Mouse (Mus musculus) lung, postnatal 0 days (tissue): Measurements from ENCODE around the gene E030018B13Rik. TPM values are rescaled to one million over a fixed set of nuclear protein-coding genes. Genes with fewer than 3 reads are reported as not detected.

Experiments used
- ATAC-seq: fragments of 200-750 bp; cut with Nextera tagmentation; 2 replicates; pipeline ENCODE4 v1.8.0; 2017; ENCODE audit warnings: moderate library complexity
- DNase-seq: peaks from one replicate; pipeline ENCODE4 v3.0.0-alpha.2; 2016; ENCODE audit warnings: low spot score
- H3K27ac ChIP-seq: fragments of 300-500 bp; sonication (generic); 2 replicates; pipeline ENCODE4 v1.5.1; 2014; ENCODE audit warnings: antibody characterized with exemption, mild to moderate bottlenecking, low read length, mixed read lengths
- H3K27me3 ChIP-seq: fragments of 300-500 bp; sonication (generic); replicated peaks from 2 replicates; pipeline ENCODE4 v1.6.1; 2014; ENCODE audit warnings: low read length, mixed read lengths; ENCODE audit not compliant: insufficient read depth
- H3K36me3 ChIP-seq: fragments of 300-500 bp; sonication (generic); 2 replicates; pipeline ENCODE4 v1.6.1; 2014; ENCODE audit warnings: low read length, mixed read lengths; ENCODE audit not compliant: insufficient read depth
- H3K4me1 ChIP-seq: fragments of 300-500 bp; sonication (generic); 2 replicates; pipeline ENCODE4 v1.6.1; 2014; ENCODE audit warnings: antibody characterized with exemption, low read depth, low read length, mixed read lengths; ENCODE audit not compliant: insufficient read depth
- H3K4me2 ChIP-seq: fragments of 300-500 bp; sonication (generic); replicated peaks from 2 replicates; pipeline ENCODE4 v1.6.1; 2014; ENCODE audit warnings: low read depth, mild to moderate bottlenecking, low read length, moderate library complexity, mixed read lengths
- H3K4me3 ChIP-seq: fragments of 300-500 bp; sonication (generic); 2 replicates; pipeline ENCODE4 v1.5.1; 2014; ENCODE audit warnings: low read depth, low read length
- H3K9ac ChIP-seq: fragments of 300-500 bp; sonication (generic); replicated peaks from 2 replicates; pipeline ENCODE4 v1.6.1; 2014; ENCODE audit warnings: low read depth, mild to moderate bottlenecking
- H3K9me3 ChIP-seq: fragments of 300-500 bp; sonication (generic); 2 replicates; pipeline ENCODE4 v1.6.1; 2016; ENCODE audit warnings: low read length, mixed read lengths
- CTCF ChIP-seq: IDR thresholded peaks from 2 replicates; pipeline ENCODE4 v1.5.1; 2016; ENCODE audit warnings: antibody characterized with exemption, mild to moderate bottlenecking
- EP300 ChIP-seq: IDR thresholded peaks from 2 replicates; pipeline ENCODE4 v1.6.1; 2016; ENCODE audit warnings: antibody characterized with exemption, mild to moderate bottlenecking, control low read depth
- WGBS: fragments of 180-500 bp; shearing (Covaris S2); extraction: QIAGEN DNeasy Blood & Tissue Kit; methylation state at CpG from one replicate; pipeline ENCODE4 v1.1.7; 2014; 5-methylcytosine and 5-hydroxymethylcytosine counted together
- polyA plus RNA-seq: library from polyadenylated mRNA; unstranded; fragments of >200 nt; fragmentation: Nextera tagmentation; extraction: Ambion mirVana; gene quantifications from 2 replicates; pipeline ENCODE4 v1.2.1, GENCODE M21; 2015

Gene E030018B13Rik
- polyA plus RNA-seq, 1 experiment from 2014 or later: 0.27 TPM

GRCm38 (mm10) chr7:63918771-63919768 lies 2.4 kb downstream of the E030018B13Rik start:
- Histone ChIP-seq H3K27ac (peak overlapping the region; percentile 75), H3K27me3 (no peaks in the 10 kb centered on the region), H3K4me2 (no peak overlapping the region), H3K9me3 (no peaks in the 10 kb centered on the region), H3K36me3 (no peaks in the 10 kb centered on the region), H3K4me1 (peaks cover 55% of the 10 kb centered on the region), H3K4me3 (no peak overlapping the region), H3K9ac (no peak overlapping the region)
- TF ChIP-seq CTCF (no peak), EP300 (peak; percentile 89)
- 67% methylated on average over 12 of the region's 12 CpGs for WGBS
- ATAC-seq (peak; percentile 90), DNase-seq (peak; percentile 90)

DNA sequence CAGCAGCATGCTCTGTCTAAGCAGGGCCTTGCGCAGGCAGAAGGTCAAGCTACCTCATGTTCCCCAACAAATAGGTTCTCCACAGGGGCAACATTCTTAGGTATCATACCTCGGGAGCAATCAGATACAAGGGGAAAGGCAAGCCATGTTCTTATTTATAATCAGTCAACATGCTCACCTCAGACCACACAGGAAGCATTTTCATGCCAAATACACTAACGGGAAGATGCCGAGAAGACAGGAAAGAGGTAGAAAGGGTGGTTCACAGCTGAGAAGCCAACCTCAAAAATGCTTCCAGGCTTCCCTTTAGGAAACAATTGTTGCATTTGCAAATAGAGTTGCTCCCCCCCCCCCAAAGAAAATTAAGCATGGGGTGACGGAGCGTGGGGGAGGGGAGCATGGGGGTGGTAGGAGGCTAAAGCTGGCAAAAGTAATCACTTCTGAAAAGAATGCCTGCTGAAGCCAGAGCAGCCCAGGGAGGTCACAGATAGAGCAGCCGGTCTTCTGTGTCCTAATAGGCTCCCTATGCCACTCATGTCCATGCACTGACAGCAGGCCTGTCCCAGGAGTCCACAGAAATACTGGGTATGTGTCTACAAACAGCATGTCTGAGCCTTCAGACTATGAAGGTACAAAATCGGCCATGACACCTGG lies 5.4 kb downstream of the E030018B13Rik start:
- no peaks in the 10 kb centered on the region for H3K9me3 ChIP-seq
- no peak overlapping the region; the same call in 1 of the 2 replicates for H3K27ac ChIP-seq
- H3K27me3 ChIP-seq: no peaks in the 10 kb centered on the region
- TF ChIP-seq CTCF (no peak), EP300 (0 out of 2 replicates have a peak, but pooled peaks have one; percentile 26)
- no peaks in the 10 kb centered on the region for H3K36me3 ChIP-seq
- ATAC-seq (no peak), DNase-seq (no peak)
- peaks cover 65% of the 10 kb centered on the region for H3K4me1 ChIP-seq
- no peak overlapping the region for H3K4me2 ChIP-seq
- no peak overlapping the region for H3K4me3 ChIP-seq
- no peak overlapping the region for H3K9ac ChIP-seq
- 57% methylated on average over 8 of the region's 8 CpGs for WGBS

DNA sequence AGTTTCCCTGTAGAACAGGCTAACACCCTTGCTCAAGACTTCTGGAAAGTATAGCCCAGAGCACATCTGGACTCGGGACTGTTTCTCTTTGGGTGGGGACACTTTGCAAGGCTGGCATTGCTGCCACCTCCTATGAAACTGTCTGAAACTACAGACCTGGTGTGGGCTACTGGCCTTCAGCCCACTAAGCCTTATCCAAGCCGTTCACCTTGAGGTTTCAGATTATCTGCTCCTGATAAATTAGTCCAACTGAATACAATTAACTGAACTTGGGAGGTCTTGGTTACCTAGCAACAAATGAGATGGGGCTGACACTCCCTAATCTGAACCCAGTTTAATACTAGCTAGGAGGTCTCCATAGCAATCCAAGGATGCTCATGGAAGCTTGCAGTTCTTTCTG lies 5.9 kb downstream of the E030018B13Rik start:
- Histone ChIP-seq H3K4me2 (no peak overlapping the region), H3K9me3 (no peaks in the 10 kb centered on the region), H3K36me3 (no peaks in the 10 kb centered on the region), H3K4me3 (no peak overlapping the region), H3K4me1 (peaks cover 65% of the 10 kb centered on the region), H3K9ac (no peak overlapping the region), H3K27me3 (no peaks in the 10 kb centered on the region), H3K27ac (no peak overlapping the region; the same call in 1 of the 2 replicates)
- DNase-seq (no peak), ATAC-seq (no peak)
- TF ChIP-seq CTCF (no peak), EP300 (no peak)
- 62% methylated on average over 2 of the region's 2 CpGs for WGBS

DNA sequence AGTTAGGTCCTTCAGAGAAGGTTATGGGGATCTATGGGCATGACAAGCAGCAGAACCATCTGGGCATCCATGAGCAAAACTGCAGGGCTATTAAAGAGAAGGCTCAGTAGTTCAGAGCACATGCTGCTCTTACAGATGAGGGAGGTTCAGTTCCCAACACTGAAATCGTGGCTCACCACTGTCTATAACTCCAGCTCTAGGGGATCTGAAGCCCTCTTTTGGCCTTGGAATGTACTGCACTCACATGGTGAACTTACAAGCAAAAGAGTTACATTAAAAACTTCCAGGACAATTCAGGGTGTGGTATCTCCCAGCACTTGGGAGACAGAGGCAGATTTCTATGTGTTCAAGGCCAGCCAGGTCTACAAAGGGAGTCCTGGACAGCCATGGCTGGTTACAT lies 6.3 kb downstream of the E030018B13Rik start:
- WGBS: 96% methylated on average over 1 of the region's 1 CpGs
- Histone ChIP-seq H3K4me3 (no peak overlapping the region), H3K4me1 (peaks cover 63% of the 10 kb centered on the region), H3K4me2 (no peak overlapping the region), H3K9me3 (no peaks in the 10 kb centered on the region), H3K9ac (no peak overlapping the region), H3K36me3 (no peaks in the 10 kb centered on the region), H3K27ac (no peak overlapping the region), H3K27me3 (no peaks in the 10 kb centered on the region)
- ATAC-seq (no peak), DNase-seq (no peak)
- TF ChIP-seq CTCF (peak; percentile 36; the same call in 1 of the 2 replicates), EP300 (no peak)

DNA sequence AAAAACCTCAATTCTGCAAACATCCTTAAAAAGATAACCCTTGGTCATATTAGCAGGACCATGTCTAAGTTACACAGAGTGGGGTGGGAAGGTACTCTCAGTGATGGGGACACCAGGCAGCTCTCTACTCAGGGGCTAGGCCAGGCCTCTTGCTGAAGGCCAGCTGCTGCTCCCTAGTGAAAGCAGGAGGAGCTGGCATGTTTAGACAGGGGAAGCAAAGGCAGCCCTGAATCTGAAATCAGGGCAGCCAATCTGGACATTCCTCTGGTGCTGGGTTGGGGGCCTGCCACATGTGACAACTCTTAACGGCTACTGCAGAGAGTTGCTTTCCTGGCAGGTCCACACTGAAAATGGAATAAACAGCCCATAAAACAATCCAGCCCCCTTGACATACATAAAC lies 7.5 kb downstream of the E030018B13Rik start:
- WGBS: 33% methylated on average over 1 of the region's 1 CpGs
- no peaks in the 10 kb centered on the region for H3K9me3 ChIP-seq
- H3K27ac ChIP-seq: peak overlapping the region; percentile 90
- no peak for ATAC-seq
- TF ChIP-seq EP300: no peak
- TF ChIP-seq CTCF: peak; percentile 31; the same call in 1 of the 2 replicates
- H3K4me1 ChIP-seq: peaks cover 53% of the 10 kb centered on the region
- no peak for DNase-seq
- no peaks in the 10 kb centered on the region for H3K27me3 ChIP-seq
- H3K4me3 ChIP-seq: no peak overlapping the region
- H3K9ac ChIP-seq: no peak overlapping the region
- no peaks in the 10 kb centered on the region for H3K36me3 ChIP-seq
- peak overlapping the region; percentile 43; the same call in 1 of the 2 replicates for H3K4me2 ChIP-seq
